Mouse (Mus musculus): ENCODE data around the gene Man2b2. TPM values are rescaled to one million over a fixed set of nuclear protein-coding genes. Genes with fewer than 3 reads are reported as not detected.

Man2b2 gene
- total RNA-seq (2023) = 37.5 and 42.1 TPM in 2 replicates

GRCm38 (mm10) chr5:36829913-36830879 lies at the start of gene Man2b2:
TSS of gene Man2b2 (minus strand) at chr5:36830653.

GRCm38 (mm10) chr5:36868266-36869090 lies 38.0 kb upstream of the Man2b2 start, which contains the start of gene Ppp2r2c:
TSS of gene Ppp2r2c (plus strand) at chr5:36868513.

GRCm38 (mm10) chr5:36796296-36797014 lies 34.0 kb downstream of the Man2b2 start, which contains the start of gene Mrfap1:
TSS of gene Mrfap1 (minus strand) at chr5:36796772.

Other genes with a start within 250 kb of the Man2b2 start
- 80.4 and 107 TPM in 2 replicates for gene Tbc1d14, start 237.4 kb downstream of the Man2b2 start, total RNA-seq (2023)
- gene D5Ertd579e, start 134.6 kb downstream of the Man2b2 start, total RNA-seq (2023) = 20.7 and 24.0 TPM in 2 replicates
- gene Bloc1s4, start 82.0 kb downstream of the Man2b2 start, total RNA-seq (2023) = 24.7 and 30.9 TPM in 2 replicates
- gene Mrfap1, start 33.9 kb downstream of the Man2b2 start, total RNA-seq (2023) = 102 and 139 TPM in 2 replicates
- gene Ppp2r2c, start 37.9 kb upstream of the Man2b2 start, total RNA-seq (2023) = not detected in 2 replicates
- gene Wfs1, start 158.6 kb upstream of the Man2b2 start, total RNA-seq (2023) = 2.4 and 2.6 TPM in 2 replicates

All from neutrophil, adult 65 days (primary cell).